Mouse (Mus musculus) embryonic fibroblast, embryonic 13.5 days (primary cell): ENCODE data around the gene Wdr86. TPM values are rescaled to one million over a fixed set of nuclear protein-coding genes. Genes with fewer than 3 reads are reported as not detected.
A peak's percentile ranks its signal among the peaks of the same experiment; 100 is the strongest.

Experiments used
- H3K27ac ChIP-seq: 2 replicates; pipeline ENCODE4 v1.5.1; 2012; ENCODE audit warnings: low read length, control low read depth, inconsistent platforms; ENCODE audit not compliant: insufficient read depth
- H3K4me1 ChIP-seq: 2 replicates; pipeline ENCODE4 v1.6.1; 2011; ENCODE audit warnings: low read length; ENCODE audit not compliant: control insufficient read depth, insufficient read depth
- H3K4me3 ChIP-seq: 2 replicates; pipeline ENCODE4 v1.5.1; 2011; ENCODE audit warnings: mild to moderate bottlenecking, control low read depth, low read length; ENCODE audit not compliant: insufficient read depth
- CTCF ChIP-seq: IDR thresholded peaks from 2 replicates; pipeline ENCODE4 v1.5.1; 2011; ENCODE audit warnings: mild to moderate bottlenecking, control low read depth, low read length, moderate library complexity, borderline replicate concordance; ENCODE audit not compliant: insufficient read depth
- POLR2A ChIP-seq: IDR thresholded peaks from 2 replicates; pipeline ENCODE4 v1.6.1; 2011; ENCODE audit warnings: low read depth, mild to moderate bottlenecking, control low read depth, low read length, moderate library complexity
- polyA plus RNA-seq: library from polyadenylated mRNA; stranded (reverse); fragments of >200 nt; gene quantifications from 2 replicates; pipeline ENCODE4 v1.2.4, GENCODE M21; 2011; ENCODE audit warnings: low read depth; ENCODE audit not compliant: missing spikeins, insufficient read length

Gene Wdr86
- polyA plus RNA-seq, 1 experiment = 1.1 TPM

- H3K4me1 ChIP-seq = peaks cover 8% of the 10 kb centered on the region; the same call in 1 of the 2 replicates
- TF ChIP-seq CTCF (peak; percentile 23; the same call in 1 of the 2 replicates), POLR2A (peak; percentile 76)
- peak within 1 kb of the TSS; percentile 99 for H3K27ac ChIP-seq
- H3K4me3 ChIP-seq = peak within 1 kb of the TSS; percentile 90
Observed at GRCm38 (mm10) chr5:24685366-24686093, 45.0 kb downstream of the Wdr86 start, which contains the start of gene Nub1. TSS of gene Nub1 (plus strand) at chr5:24685532.

- Histone ChIP-seq H3K4me3 (peak overlapping the region; percentile 44), H3K4me1 (peaks cover 8% of the 10 kb centered on the region; the same call in 1 of the 2 replicates), H3K27ac (peak overlapping the region; percentile 99)
- TF ChIP-seq CTCF (no peak), POLR2A (peak; percentile 40; the same call in 1 of the 2 replicates)
Observed at GRCm38 (mm10) chr5:24684578-24685365, 45.8 kb downstream of the Wdr86 start.

- H3K4me1 ChIP-seq = peaks cover 3% of the 10 kb centered on the region; the same call in 1 of the 2 replicates
- no peak overlapping the region for H3K4me3 ChIP-seq
- TF ChIP-seq CTCF = no peak
- no peak for TF ChIP-seq POLR2A
- no peak overlapping the region for H3K27ac ChIP-seq
Observed at GRCm38 (mm10) chr5:24681436-24681835, 49.1 kb downstream of the Wdr86 start.

- TF ChIP-seq CTCF = peak; percentile 47; the same call in 1 of the 2 replicates
- TF ChIP-seq POLR2A = no peak
- no peak overlapping the region for H3K27ac ChIP-seq
- no peaks in the 10 kb centered on the region for H3K4me1 ChIP-seq
- no peak overlapping the region for H3K4me3 ChIP-seq
Observed at GRCm38 (mm10) chr5:24674238-24674637, 56.3 kb downstream of the Wdr86 start.

Other genes with a start within 250 kb of the Wdr86 start
- not detected in 2 replicates for gene Gbx1, start 203.5 kb downstream of the Wdr86 start, polyA plus RNA-seq
- not detected in 2 replicates for gene Asb10, start 189.7 kb downstream of the Wdr86 start, polyA plus RNA-seq
- gene 4931409K22Rik, start 173.9 kb downstream of the Wdr86 start, polyA plus RNA-seq = not detected in 2 replicates
- 69.3 and 73.4 TPM in 2 replicates for gene Abcf2, start 153.3 kb downstream of the Wdr86 start, polyA plus RNA-seq
- gene Chpf2, start 144.0 kb downstream of the Wdr86 start, polyA plus RNA-seq = 45.5 and 54.6 TPM in 2 replicates
- gene Smarcd3, start 106.3 kb downstream of the Wdr86 start, polyA plus RNA-seq = 22.9 and 27.8 TPM in 2 replicates
- gene Nub1, start 45.2 kb downstream of the Wdr86 start, polyA plus RNA-seq = 42.9 and 49.5 TPM in 2 replicates
- gene Crygn, start 27.3 kb upstream of the Wdr86 start, polyA plus RNA-seq = not detected in 2 replicates
- 147 and 150 TPM in 2 replicates for gene Rheb, start 111.9 kb upstream of the Wdr86 start, polyA plus RNA-seq